Mouse (Mus musculus) layer of hippocampus, postnatal 10 days (tissue): ENCODE results near the gene Kif2b. TPM values are rescaled to one million over a fixed set of nuclear protein-coding genes. Genes with fewer than 3 reads are reported as not detected.

Experiments used
- DNase-seq, 2 experiments: peaks; one replicate each; pipeline ENCODE4 v3.0.0; 2021; ENCODE audit warnings: low spot score in 2 of 2
- long read RNA-seq: library from polyadenylated mRNA; stranded (forward); transcript quantifications from one replicate; pipeline ENCODE4 v2.0.0, GENCODE M21; 2023
- total RNA-seq, 2 experiments: library from RNA; stranded (reverse); gene quantifications; 2 replicates each; pipeline ENCODE4 v1.2.3; 2021

Gene Kif2b
- total RNA-seq, result not detected
- long read RNA-seq, result 0 reads

GRCm38 (mm10) chr11:91577317-91577716 lies at the start of gene Kif2b:
Kif2b (minus strand) TSS chr11:91577558.
- DNase-seq, result no peak

- DNase-seq, result no peak
These were observed 15.7 kb upstream of the Kif2b start for GRCm38 (mm10) chr11:91593088-91593487.

- DNase-seq, result no peak
These were observed 502 bp downstream of the Kif2b start for GRCm38 (mm10) chr11:91576856-91577255.

- no peak for DNase-seq
These were observed 2.0 kb downstream of the Kif2b start for GRCm38 (mm10) chr11:91575406-91575805.

GRCm38 (mm10) chr11:91574477-91574876 lies 2.9 kb downstream of the Kif2b start:
- DNase-seq, result no peak

GRCm38 (mm10) chr11:91530737-91531136 lies 46.6 kb downstream of the Kif2b start:
- no peak for DNase-seq
